Comparison of ENCODE assay signal across 8 mouse cellular contexts in the genomic region with DNA sequence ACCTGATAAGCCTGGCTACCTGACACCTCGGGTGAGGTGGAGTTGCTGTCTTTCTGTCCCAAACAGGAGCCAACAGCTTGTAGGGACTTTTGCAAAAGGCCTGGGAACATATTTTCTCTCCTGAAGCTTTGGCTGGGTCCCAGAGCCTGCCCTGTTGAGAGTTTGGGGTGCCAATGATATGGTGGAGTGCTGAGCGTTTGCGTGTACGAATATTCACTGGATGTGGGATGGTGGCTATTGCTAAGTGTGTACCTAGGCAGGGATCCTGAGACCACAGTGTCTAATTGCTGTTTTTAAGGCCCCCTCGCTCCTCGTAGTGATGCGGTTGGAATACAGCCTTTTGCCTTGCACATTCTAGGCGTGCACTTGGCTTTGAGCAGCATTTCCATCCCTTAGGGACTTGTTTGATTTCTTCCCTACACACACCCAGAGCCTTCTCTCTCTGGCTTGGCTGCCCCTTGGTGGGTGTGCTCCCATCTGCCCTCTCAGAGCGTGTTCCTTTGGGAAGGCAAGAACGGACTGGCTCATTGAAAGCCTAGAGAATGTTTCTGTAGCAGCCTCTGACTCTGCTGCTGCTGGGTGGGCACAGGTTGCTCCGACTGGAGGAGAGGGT. TPM values are rescaled to one million over a fixed set of nuclear protein-coding genes. Genes with fewer than 3 reads are reported as not detected.
A peak's percentile ranks its signal among the peaks of the same experiment; 100 is the strongest.
DNase-seq lines count a peak whose midpoint lies in the region; ATAC-seq and TF ChIP-seq lines count a peak whose summit lies in the region.

No protein-coding gene starts in this region.

- H3K36me3 ChIP-seq in lung, embryonic 16.5 days (ENCODE audit: control insufficient read depth, insufficient read depth, low read length), result 0 out of 2 replicates have a peak, but pooled peaks cover 3% of the 10 kb centered on the region
- H3K36me3 ChIP-seq in hindbrain, embryonic 15.5 days, result no peaks in the 10 kb centered on the region
- no peaks in the 10 kb centered on the region for H3K36me3 ChIP-seq in midbrain, embryonic 16.5 days (ENCODE audit: control insufficient read depth, insufficient read depth, low read length)

- WGBS in lung, embryonic 16.5 days, result 45% methylated on average over 11 of the region's 11 CpGs
- 45% methylated on average over 11 of the region's 11 CpGs for WGBS in hindbrain, embryonic 15.5 days
- 42% methylated on average over 11 of the region's 11 CpGs for WGBS in midbrain, embryonic 16.5 days

- H3K4me2 ChIP-seq in lung, embryonic 16.5 days (ENCODE audit: low read depth, low read length), result peak overlapping the region; percentile 89
- H3K4me2 ChIP-seq in hindbrain, embryonic 15.5 days, result peak overlapping the region; percentile 97
- H3K4me2 ChIP-seq in midbrain, embryonic 16.5 days (ENCODE audit: low read length), result peak overlapping the region; percentile 99

- peak overlapping the region; percentile 79 for H3K9ac ChIP-seq in lung, embryonic 16.5 days (ENCODE audit: low read length)
- no peak overlapping the region for H3K9ac ChIP-seq in hindbrain, embryonic 15.5 days
- H3K9ac ChIP-seq in midbrain, embryonic 16.5 days (ENCODE audit: low read depth, low read length), result no peak overlapping the region

- TF ChIP-seq POLR2A in embryonic fibroblast, embryonic 13.5 days (IDR thresholded peaks at IDR 0.05; ENCODE audit: low read depth, low read length), result no peak

- H3K27ac ChIP-seq in lung, embryonic 16.5 days (ENCODE audit: low read length), result peak overlapping the region; percentile 70
- peak overlapping the region; percentile 86 for H3K27ac ChIP-seq in embryonic fibroblast, embryonic 13.5 days (ENCODE audit: insufficient read depth, low read length)
- H3K27ac ChIP-seq in hindbrain, embryonic 15.5 days (replicated peaks), result no peak overlapping the region
- H3K27ac ChIP-seq in midbrain, embryonic 16.5 days (ENCODE audit: low read length), result no peak overlapping the region

- TF ChIP-seq CTCF in embryonic fibroblast, embryonic 13.5 days (IDR thresholded peaks at IDR 0.05; ENCODE audit: borderline replicate concordance, insufficient read depth, low read length), result no peak

- peak overlapping the region; percentile 87 for H3K4me3 ChIP-seq in lung, embryonic 16.5 days (ENCODE audit: low read length)
- H3K4me3 ChIP-seq in embryonic fibroblast, embryonic 13.5 days (ENCODE audit: insufficient read depth, low read length), result peak overlapping the region; percentile 76
- H3K4me3 ChIP-seq in hindbrain, embryonic 15.5 days, result peak overlapping the region; percentile 71
- H3K4me3 ChIP-seq in midbrain, embryonic 16.5 days (ENCODE audit: low read depth, low read length), result peak overlapping the region; percentile 62

- H3K27me3 ChIP-seq in lung, embryonic 16.5 days (ENCODE audit: control insufficient read depth, insufficient read depth, low read depth, low read length), result no peaks in the 10 kb centered on the region
- H3K27me3 ChIP-seq in hindbrain, embryonic 15.5 days, result peaks cover 39% of the 10 kb centered on the region
- H3K27me3 ChIP-seq in midbrain, embryonic 16.5 days (ENCODE audit: control insufficient read depth, insufficient read depth, low read depth, low read length), result peaks cover 37% of the 10 kb centered on the region

- H3K9me3 ChIP-seq in lung, embryonic 16.5 days (ENCODE audit: control insufficient read depth, low read length), result no peaks in the 10 kb centered on the region
- H3K9me3 ChIP-seq in hindbrain, embryonic 15.5 days, result no peaks in the 10 kb centered on the region
- no peaks in the 10 kb centered on the region for H3K9me3 ChIP-seq in midbrain, embryonic 16.5 days (replicated peaks; ENCODE audit: control insufficient read depth, low read length, poor library complexity, severe bottlenecking)

- no peak for DNase-seq in lung, postnatal 14 days
- no peak for DNase-seq in ovary, postnatal 14 days (ENCODE audit: low spot score)
- DNase-seq in spleen, postnatal 14 days (ENCODE audit: low spot score in 2 of 2), result no peak
- DNase-seq in frontal cortex, postnatal 10 days (ENCODE audit: low spot score in 2 of 2), result no peak

- peaks cover 24% of the 10 kb centered on the region for H3K4me1 ChIP-seq in lung, embryonic 16.5 days (replicated peaks; ENCODE audit: control insufficient read depth, insufficient read depth, low read length)
- peaks cover 30% of the 10 kb centered on the region for H3K4me1 ChIP-seq in embryonic fibroblast, embryonic 13.5 days (ENCODE audit: control insufficient read depth, insufficient read depth, low read length)
- peaks cover 26% of the 10 kb centered on the region for H3K4me1 ChIP-seq in hindbrain, embryonic 15.5 days (replicated peaks)
- H3K4me1 ChIP-seq in midbrain, embryonic 16.5 days (ENCODE audit: control insufficient read depth, insufficient read depth, low read length), result peaks cover 11% of the 10 kb centered on the region; the same call in 1 of the 2 replicates

- no peak for ATAC-seq in lung, embryonic 16.5 days (ENCODE audit: low read depth)
- ATAC-seq in hindbrain, embryonic 15.5 days (ENCODE audit: low FRiP score, low read depth), result no peak
- ATAC-seq in midbrain, embryonic 16.5 days, result no peak

RNA-seq across cellular contexts. Expression of gene Tmem63a, which starts 1.0 kb away (rescaled TPM):
- 15.8 and 16.4 TPM in 2 replicates for polyA plus RNA-seq in lung, embryonic 16.5 days (2015; fragmentation: Nextera tagmentation; extraction: Ambion mirVana)
- 44.4 and 45.2 TPM in 2 replicates for polyA plus RNA-seq in embryonic fibroblast, embryonic 13.5 days (2011; ENCODE audit: insufficient read length, low read depth, missing spikeins)
- polyA plus RNA-seq in hindbrain, embryonic 15.5 days (2015; fragmentation: Nextera tagmentation; extraction: Ambion mirVana), result 1.8 and 2.4 TPM in 2 replicates
- polyA plus RNA-seq in midbrain, embryonic 16.5 days (2015; fragmentation: Nextera tagmentation; extraction: Ambion mirVana), result 1.2 and 1.3 TPM in 2 replicates

RNA-seq across cellular contexts. Expression of gene Lefty1, which starts 8.3 kb away (rescaled TPM):
- polyA plus RNA-seq in lung, embryonic 16.5 days (2015; fragmentation: Nextera tagmentation; extraction: Ambion mirVana), result 1.5 and 1.6 TPM in 2 replicates
- 2.5 and 2.7 TPM in 2 replicates for polyA plus RNA-seq in embryonic fibroblast, embryonic 13.5 days (2011; ENCODE audit: insufficient read length, low read depth, missing spikeins)
- polyA plus RNA-seq in hindbrain, embryonic 15.5 days (2015; fragmentation: Nextera tagmentation; extraction: Ambion mirVana), result 0.16 and 0.20 TPM in 2 replicates
- 0.26 TPM in 1 of 2 replicates, not detected in the other for polyA plus RNA-seq in midbrain, embryonic 16.5 days (2015; fragmentation: Nextera tagmentation; extraction: Ambion mirVana)

RNA-seq across cellular contexts. Expression of gene Pycr2, which starts 39.0 kb away (rescaled TPM):
- 80.7 and 84.3 TPM in 2 replicates for polyA plus RNA-seq in lung, embryonic 16.5 days (2015; fragmentation: Nextera tagmentation; extraction: Ambion mirVana)
- polyA plus RNA-seq in embryonic fibroblast, embryonic 13.5 days (2011; ENCODE audit: insufficient read length, low read depth, missing spikeins), result 21.2 and 26.0 TPM in 2 replicates
- 73.6 and 83.6 TPM in 2 replicates for polyA plus RNA-seq in hindbrain, embryonic 15.5 days (2015; fragmentation: Nextera tagmentation; extraction: Ambion mirVana)
- 68.3 and 71.7 TPM in 2 replicates for polyA plus RNA-seq in midbrain, embryonic 16.5 days (2015; fragmentation: Nextera tagmentation; extraction: Ambion mirVana)

RNA-seq across cellular contexts. Expression of gene Lefty2, which starts 50.2 kb away (rescaled TPM):
- 0.20 and 0.23 TPM in 2 replicates for polyA plus RNA-seq in lung, embryonic 16.5 days (2015; fragmentation: Nextera tagmentation; extraction: Ambion mirVana)
- polyA plus RNA-seq in embryonic fibroblast, embryonic 13.5 days (2011; ENCODE audit: insufficient read length, low read depth, missing spikeins), result not detected in 2 replicates
- 3.4 TPM in 2 replicates for polyA plus RNA-seq in hindbrain, embryonic 15.5 days (2015; fragmentation: Nextera tagmentation; extraction: Ambion mirVana)
- 4.7 and 5.0 TPM in 2 replicates for polyA plus RNA-seq in midbrain, embryonic 16.5 days (2015; fragmentation: Nextera tagmentation; extraction: Ambion mirVana)

Comparison
In these comparisons a context has a peak if more than half of its experiments do, and no peak if none do; other contexts are left out.
1. H3K27ac ChIP-seq: peak in lung, embryonic 16.5 days (single experiment) and embryonic fibroblast, embryonic 13.5 days (single experiment); none in hindbrain, embryonic 15.5 days (single experiment) and midbrain, embryonic 16.5 days (single experiment).
2. Peak in every context shown above with its lines, with median percentiles within 50 percentile points of each other: H3K4me2 ChIP-seq and H3K4me3 ChIP-seq.